Mouse (Mus musculus) hindbrain, embryonic 16.5 days (tissue): ENCODE measurements at regions not wholly inside any gene's neighbourhood (a gene's known extent, or its start where the extent isn't known, plus 50 kb on each side); places are given as distances from the start of the nearest gene placed in this dataset.

Experiments used
- ATAC-seq: fragments of 200-750 bp; cut with Nextera tagmentation; 2 replicates; pipeline ENCODE4 v1.8.0; 2017; ENCODE audit warnings: moderate TSS enrichment, moderate library complexity
- H3K27ac ChIP-seq: fragments of 300-500 bp; sonication (generic); 2 replicates; pipeline ENCODE4 v1.5.1; 2014; ENCODE audit warnings: low read depth, mild to moderate bottlenecking, control low read depth, low read length, moderate library complexity
- H3K27me3 ChIP-seq: fragments of 300-500 bp; sonication (generic); replicated peaks from 2 replicates; pipeline ENCODE4 v1.6.1; 2014; ENCODE audit warnings: low read length; ENCODE audit not compliant: control insufficient read depth, insufficient read depth
- H3K36me3 ChIP-seq: fragments of 300-500 bp; sonication (generic); 2 replicates; pipeline ENCODE4 v1.6.1; 2014; ENCODE audit warnings: mild to moderate bottlenecking, low read length, moderate library complexity, mixed read lengths; ENCODE audit not compliant: control insufficient read depth, insufficient read depth
- H3K4me1 ChIP-seq: fragments of 300-500 bp; sonication (generic); 2 replicates; pipeline ENCODE4 v1.6.1; 2014; ENCODE audit warnings: low read depth, low read length; ENCODE audit not compliant: control insufficient read depth, insufficient read depth
- H3K4me2 ChIP-seq: fragments of 300-500 bp; sonication (generic); 2 replicates; pipeline ENCODE4 v1.6.1; 2014; ENCODE audit warnings: mild to moderate bottlenecking, low read length, control low read depth, moderate library complexity
- H3K4me3 ChIP-seq: fragments of 300-500 bp; sonication (generic); 2 replicates; pipeline ENCODE4 v1.5.1; 2014; ENCODE audit warnings: mild to moderate bottlenecking, low read length, control low read depth, moderate library complexity
- H3K9ac ChIP-seq: fragments of 300-500 bp; sonication (generic); 2 replicates; pipeline ENCODE4 v1.6.1; 2014; ENCODE audit warnings: low read depth, mild to moderate bottlenecking, control low read depth, low read length, moderate library complexity
- H3K9me3 ChIP-seq: fragments of 300-500 bp; sonication (generic); 2 replicates; pipeline ENCODE4 v1.6.1; 2014; ENCODE audit warnings: mild to moderate bottlenecking, low read length, moderate library complexity; ENCODE audit not compliant: control insufficient read depth
- WGBS: fragments of 180-500 bp; shearing (Covaris S2); extraction: QIAGEN DNeasy Blood & Tissue Kit; methylation state at CpG from one replicate; pipeline ENCODE4 v1.1.7; 2014; 5-methylcytosine and 5-hydroxymethylcytosine counted together

DNA sequence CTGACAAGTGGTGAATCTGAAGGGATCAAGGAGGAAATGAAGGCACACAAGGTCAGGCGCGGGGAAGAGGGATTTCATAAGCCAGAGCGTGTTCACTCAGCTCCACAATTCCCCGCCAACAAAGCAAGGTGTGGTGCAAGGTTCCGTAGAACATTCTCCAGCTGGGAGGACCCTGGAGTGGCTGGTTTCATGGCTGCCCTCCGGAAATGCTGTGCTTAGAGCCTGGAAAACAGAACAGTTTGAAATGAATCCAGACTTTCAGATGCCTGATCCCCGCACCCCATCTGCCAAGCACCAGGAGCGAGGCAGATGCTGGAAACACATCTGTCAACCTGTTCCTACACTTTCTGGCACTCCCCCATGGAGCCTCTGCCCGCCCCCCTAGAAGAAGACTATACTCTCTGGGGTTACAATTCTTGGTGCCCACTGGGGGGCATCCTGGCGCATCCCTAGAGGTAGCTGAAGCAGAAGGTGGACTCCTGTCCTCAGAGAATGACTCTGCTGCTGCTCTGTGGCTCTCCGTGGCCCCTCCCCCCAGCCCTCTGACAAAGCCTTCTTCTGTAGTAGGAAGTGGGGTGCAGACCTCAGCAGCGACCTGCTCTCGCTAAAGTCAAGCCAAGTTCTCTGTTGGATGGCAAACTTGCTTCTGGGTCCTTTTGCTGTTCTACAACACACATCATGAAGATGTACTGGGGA is 54.5 kb upstream of the Mafb start:
- 28% methylated on average over 13 of the region's 13 CpGs for WGBS
- H3K9ac ChIP-seq, result no peak overlapping the region
- no peak overlapping the region for H3K4me3 ChIP-seq
- no peak overlapping the region for H3K27ac ChIP-seq
- H3K4me1 ChIP-seq, result peaks cover 5% of the 10 kb centered on the region
- no peaks in the 10 kb centered on the region for H3K9me3 ChIP-seq
- ATAC-seq, result no peak
- 0 out of 2 replicates have a peak, but pooled peaks cover 2% of the 10 kb centered on the region for H3K27me3 ChIP-seq
- peak overlapping the region; percentile 23; the same call in 1 of the 2 replicates for H3K4me2 ChIP-seq
- no peaks in the 10 kb centered on the region for H3K36me3 ChIP-seq

DNA sequence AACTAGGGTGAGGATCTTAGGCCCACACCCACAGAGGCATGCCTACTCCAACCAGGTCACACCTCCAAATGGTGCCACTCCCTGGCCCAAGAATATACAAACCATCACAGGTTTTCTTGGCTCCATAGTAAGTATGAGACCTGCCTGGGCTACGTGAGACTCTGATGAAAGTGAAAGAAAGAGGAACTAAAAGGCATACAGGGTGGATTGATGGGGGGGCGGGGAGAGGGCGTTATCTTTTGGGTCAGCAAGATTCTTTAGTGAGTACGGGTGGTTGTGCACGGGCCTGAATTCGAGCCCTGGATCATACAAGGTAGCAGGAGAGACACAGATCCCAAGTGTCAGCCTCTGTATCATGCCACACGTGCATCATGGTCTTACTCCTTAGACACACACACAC is 57.6 kb upstream of the Mafb start:
- Histone ChIP-seq H3K9me3 (no peaks in the 10 kb centered on the region), H3K4me3 (no peak overlapping the region)
- WGBS, result 96% methylated on average over 7 of the region's 7 CpGs

DNA sequence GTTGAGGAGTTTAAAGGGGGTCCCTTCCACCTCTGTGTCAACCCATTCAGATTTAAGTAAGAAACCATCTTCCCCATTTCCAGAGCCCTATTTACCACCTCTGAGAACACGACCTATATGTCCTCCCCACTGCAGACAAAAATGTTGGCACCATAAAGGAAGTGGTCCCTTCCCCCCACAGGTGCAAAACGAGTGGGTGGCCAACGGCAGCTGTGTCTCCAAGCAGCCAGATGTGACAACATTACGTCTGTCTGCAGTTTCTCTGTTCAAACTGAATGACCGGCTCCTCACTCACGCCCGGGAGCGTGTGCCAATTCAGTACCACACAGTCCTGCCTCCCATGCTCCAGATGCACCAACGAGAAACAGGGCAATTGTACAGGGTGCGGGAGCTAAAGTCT is 60.6 kb upstream of the Mafb start:
- WGBS, result 68% methylated on average over 10 of the region's 10 CpGs
- Histone ChIP-seq H3K4me2 (no peak overlapping the region), H3K4me3 (no peak overlapping the region), H3K9ac (no peak overlapping the region), H3K4me1 (no peaks in the 10 kb centered on the region), H3K9me3 (no peaks in the 10 kb centered on the region), H3K27me3 (no peaks in the 10 kb centered on the region), H3K27ac (no peak overlapping the region), H3K36me3 (no peaks in the 10 kb centered on the region)
- ATAC-seq, result no peak

More for the DNA sequence above, 57.6 kb upstream of the Mafb start:
- ATAC-seq, result no peak
- Histone ChIP-seq H3K4me2 (no peak overlapping the region), H3K36me3 (no peaks in the 10 kb centered on the region), H3K27me3 (0 out of 2 replicates have a peak, but pooled peaks cover 2% of the 10 kb centered on the region), H3K27ac (no peak overlapping the region), H3K9ac (no peak overlapping the region), H3K4me1 (peaks cover 5% of the 10 kb centered on the region)

DNA sequence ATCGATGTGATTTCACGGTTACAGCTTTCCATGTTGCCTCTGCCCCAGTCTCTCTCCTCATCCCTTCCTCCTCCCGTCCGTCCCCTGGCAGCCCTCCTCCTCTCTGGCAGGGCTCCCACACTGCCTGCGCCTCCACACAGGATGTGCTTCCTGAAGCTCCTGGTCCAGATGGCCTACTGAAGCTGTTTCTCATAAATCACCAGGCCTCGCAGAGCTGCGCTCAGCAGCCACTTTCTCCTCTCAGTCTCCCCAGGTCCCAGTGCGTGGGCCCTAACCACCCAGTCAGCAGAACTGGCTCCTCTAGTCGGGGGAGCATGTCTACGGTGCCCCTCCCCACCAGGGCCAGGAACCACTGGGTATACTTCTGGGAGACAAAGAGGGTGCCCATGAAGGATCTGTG is 66.4 kb upstream of the Mafb start:
- H3K4me1 ChIP-seq, result 0 out of 2 replicates have a peak, but pooled peaks cover 4% of the 10 kb centered on the region
- H3K4me3 ChIP-seq, result no peak overlapping the region
- no peak overlapping the region for H3K27ac ChIP-seq
- H3K9me3 ChIP-seq, result no peaks in the 10 kb centered on the region
- no peaks in the 10 kb centered on the region for H3K27me3 ChIP-seq
- ATAC-seq, result peak; percentile 67
- 45% methylated on average over 10 of the region's 10 CpGs for WGBS
- H3K9ac ChIP-seq, result no peak overlapping the region
- no peaks in the 10 kb centered on the region for H3K36me3 ChIP-seq
- no peak overlapping the region for H3K4me2 ChIP-seq

DNA sequence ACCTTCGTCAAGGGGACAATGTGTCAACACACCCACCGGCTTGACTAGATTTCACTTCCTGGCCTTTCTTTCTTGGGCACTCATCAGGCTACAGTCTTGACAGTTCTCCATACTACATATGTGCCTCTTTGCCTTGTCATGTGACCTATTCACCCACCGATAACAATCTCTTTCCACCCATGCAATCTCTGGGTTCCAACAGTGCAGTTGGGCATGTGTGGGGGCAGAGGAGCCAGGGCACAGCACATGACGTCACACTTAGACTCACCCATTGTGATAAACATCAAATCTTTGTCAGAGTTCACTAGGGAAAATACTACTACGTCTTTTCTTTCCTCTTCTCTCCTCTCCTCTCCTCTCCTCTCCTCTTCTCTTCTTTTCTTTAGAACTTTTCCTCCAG is 67.8 kb upstream of the Mafb start:
- Histone ChIP-seq H3K9me3 (no peaks in the 10 kb centered on the region), H3K9ac (no peak overlapping the region), H3K36me3 (no peaks in the 10 kb centered on the region), H3K27me3 (no peaks in the 10 kb centered on the region), H3K4me3 (no peak overlapping the region), H3K4me1 (0 out of 2 replicates have a peak, but pooled peaks cover 4% of the 10 kb centered on the region), H3K27ac (no peak overlapping the region), H3K4me2 (no peak overlapping the region)
- WGBS, result 91% methylated on average over 5 of the region's 5 CpGs
- ATAC-seq, result no peak

DNA sequence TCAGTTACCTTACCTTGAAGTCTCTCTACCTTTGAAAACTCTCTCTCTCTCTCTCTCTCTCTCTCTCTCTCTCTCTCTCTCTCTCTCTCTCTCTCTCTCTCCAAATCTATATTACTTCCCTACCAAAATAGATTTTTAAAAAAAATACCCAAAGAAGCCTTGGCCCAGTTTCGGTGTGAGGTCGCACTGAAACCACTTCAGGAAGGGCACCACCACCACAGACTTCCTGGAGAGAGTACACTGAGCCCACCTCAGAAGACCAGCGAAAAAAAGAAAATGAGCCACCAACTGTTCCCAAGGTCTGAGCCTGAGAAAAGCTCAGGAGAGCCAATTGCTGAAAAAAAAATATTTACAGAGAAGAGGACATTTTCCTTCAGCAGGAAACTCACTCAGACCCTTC is 68.8 kb upstream of the Mafb start:
- H3K4me1 ChIP-seq, result peaks cover 7% of the 10 kb centered on the region; the same call in 1 of the 2 replicates
- no peak overlapping the region for H3K4me2 ChIP-seq
- no peak overlapping the region for H3K27ac ChIP-seq
- no peak overlapping the region for H3K9ac ChIP-seq
- H3K36me3 ChIP-seq, result no peaks in the 10 kb centered on the region
- 75% methylated on average over 3 of the region's 3 CpGs for WGBS
- H3K9me3 ChIP-seq, result no peaks in the 10 kb centered on the region
- no peak for ATAC-seq
- no peak overlapping the region for H3K4me3 ChIP-seq
- no peaks in the 10 kb centered on the region for H3K27me3 ChIP-seq

DNA sequence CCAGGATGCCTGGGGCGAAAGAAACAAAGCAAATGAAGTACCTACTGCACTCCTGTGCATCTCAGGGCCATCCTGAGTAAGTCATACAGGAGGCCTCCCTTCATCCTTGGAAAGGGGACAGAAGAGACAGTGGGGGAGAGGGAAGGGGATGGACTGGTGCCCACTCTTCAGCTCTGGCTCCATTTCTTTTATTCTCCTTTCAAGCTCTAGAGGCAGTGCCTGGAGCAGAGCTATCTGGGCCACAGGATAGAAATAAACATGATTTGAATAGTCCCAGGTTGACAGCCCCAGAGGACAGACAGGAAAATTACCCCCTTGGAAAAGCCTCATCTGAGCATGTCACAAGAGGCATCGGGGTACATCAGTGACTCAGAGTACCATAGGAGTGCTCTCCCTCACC is 72.2 kb upstream of the Mafb start:
- Histone ChIP-seq H3K4me1 (peaks cover 3% of the 10 kb centered on the region), H3K27me3 (no peaks in the 10 kb centered on the region; the same call in 1 of the 2 replicates), H3K4me2 (no peak overlapping the region), H3K4me3 (no peak overlapping the region), H3K27ac (no peak overlapping the region), H3K9me3 (no peaks in the 10 kb centered on the region), H3K9ac (no peak overlapping the region), H3K36me3 (no peaks in the 10 kb centered on the region)
- 91% methylated on average over 2 of the region's 2 CpGs for WGBS
- no peak for ATAC-seq

DNA sequence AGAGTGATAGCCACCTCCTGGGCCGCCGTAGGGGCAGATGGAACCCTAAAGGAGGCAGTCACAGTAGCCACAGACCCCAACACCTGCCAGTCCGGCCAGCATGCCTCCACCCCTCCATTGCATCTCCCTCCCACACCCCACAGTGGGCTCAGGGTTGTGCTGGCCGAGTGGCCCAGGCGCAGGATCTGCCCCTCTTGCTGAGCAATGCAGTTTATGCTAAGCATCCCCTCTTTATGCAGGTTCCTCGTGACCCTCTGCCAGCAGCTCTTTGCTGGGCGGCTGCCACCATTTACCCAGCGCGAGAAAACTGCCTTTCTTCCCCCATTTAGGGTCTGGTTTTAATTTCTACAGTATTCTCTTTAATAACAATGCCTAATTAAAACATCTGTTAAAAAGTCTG is 73.4 kb upstream of the Mafb start:
- Histone ChIP-seq H3K9ac (no peak overlapping the region), H3K4me1 (peaks cover 3% of the 10 kb centered on the region), H3K36me3 (no peaks in the 10 kb centered on the region), H3K4me3 (no peak overlapping the region), H3K9me3 (no peaks in the 10 kb centered on the region), H3K27ac (no peak overlapping the region), H3K4me2 (no peak overlapping the region), H3K27me3 (no peaks in the 10 kb centered on the region; the same call in 1 of the 2 replicates)
- WGBS, result 64% methylated on average over 9 of the region's 9 CpGs
- no peak for ATAC-seq

DNA sequence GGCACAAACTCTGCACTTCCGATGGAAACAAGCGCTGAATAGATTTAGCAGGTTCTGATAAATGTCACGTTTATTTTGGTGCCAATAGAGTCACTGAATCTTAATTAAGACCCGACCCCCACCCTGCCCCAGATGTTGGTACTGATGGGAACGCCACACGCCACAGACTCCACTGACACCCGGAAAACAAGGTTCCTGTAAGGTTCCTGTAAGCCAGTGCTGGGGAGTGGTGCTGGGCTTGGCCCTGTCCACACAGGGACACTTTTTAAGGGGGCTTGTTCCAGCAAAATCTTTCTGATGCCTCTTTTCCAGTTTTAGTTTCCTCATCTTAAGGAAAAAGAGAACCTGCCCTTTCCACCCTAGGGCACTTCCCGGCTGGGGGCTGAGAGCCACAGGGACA is 84.2 kb upstream of the Mafb start:
- WGBS, result 10% methylated on average over 8 of the region's 8 CpGs
- Histone ChIP-seq H3K4me1 (peaks cover 9% of the 10 kb centered on the region), H3K27ac (no peak overlapping the region), H3K4me2 (peak overlapping the region; percentile 74), H3K9me3 (no peaks in the 10 kb centered on the region), H3K4me3 (peak overlapping the region; percentile 35; the same call in 1 of the 2 replicates), H3K36me3 (no peaks in the 10 kb centered on the region), H3K9ac (no peak overlapping the region), H3K27me3 (no peaks in the 10 kb centered on the region; the same call in 1 of the 2 replicates)
- ATAC-seq, result peak; percentile 48
